Mouse (Mus musculus) CH12.LX (cell line): ENCODE measurements around the gene Srp14.

Experiments
- CTCF ChIP-seq, 2 experiments: IDR thresholded peaks in 1 of 2; conservative IDR thresholded peaks in 1 of 2; 2 replicates each; pipeline ENCODE4 v1.5.1; 2011 to 2012; ENCODE audit warnings: low read depth in 2 of 2, low read length in 2 of 2, improper control_type of control experiment in 1 of 2, inconsistent platforms in 1 of 2, mild to moderate bottlenecking in 1 of 2, moderate library complexity in 1 of 2
- E2F4 ChIP-seq: IDR thresholded peaks from 2 replicates; pipeline ENCODE4 v1.6.1; 2011; ENCODE audit warnings: low read depth, low read length, improper control_type of control experiment; ENCODE audit not compliant: insufficient replicate concordance
- EP300 ChIP-seq: IDR thresholded peaks from 2 replicates; pipeline ENCODE4 v1.6.1; 2011; ENCODE audit warnings: low read length, improper control_type of control experiment
- ETS1 ChIP-seq: conservative IDR thresholded peaks from 2 replicates; pipeline ENCODE4 v1.6.1; 2012; ENCODE audit warnings: low read depth, mild to moderate bottlenecking, inconsistent platforms, low read length, improper control_type of control experiment, moderate library complexity
- IRF4 ChIP-seq: IDR thresholded peaks from 2 replicates; pipeline ENCODE4 v1.6.1; 2014; ENCODE audit warnings: low read depth, mild to moderate bottlenecking, inconsistent platforms, low read length, improper control_type of control experiment
- NELFE ChIP-seq: IDR thresholded peaks from 2 replicates; pipeline ENCODE4 v1.6.1; 2011; ENCODE audit warnings: low read depth, low read length, improper control_type of control experiment
- POLR2A ChIP-seq: IDR thresholded peaks from 2 replicates; pipeline ENCODE4 v1.6.1; 2011; ENCODE audit warnings: low read depth, mild to moderate bottlenecking, improper control_type of control experiment, low read length
- RCOR1 ChIP-seq: conservative IDR thresholded peaks from 2 replicates; pipeline ENCODE4 v1.6.1; 2012; ENCODE audit warnings: low read depth, mild to moderate bottlenecking, inconsistent platforms, low read length, improper control_type of control experiment
- TCF12 ChIP-seq: IDR thresholded peaks from 2 replicates; pipeline ENCODE4 v1.6.1; 2014; ENCODE audit warnings: low read depth, mild to moderate bottlenecking, inconsistent platforms, low read length, improper control_type of control experiment
- UBTF ChIP-seq: IDR thresholded peaks from 2 replicates; pipeline ENCODE4 v1.6.1; 2012; ENCODE audit warnings: low read depth, mild to moderate bottlenecking, inconsistent platforms, low read length, improper control_type of control experiment, moderate library complexity
- ZC3H11A ChIP-seq: IDR thresholded peaks from 2 replicates; pipeline ENCODE4 v1.6.1; 2012; ENCODE audit warnings: low read depth, mild to moderate bottlenecking, inconsistent platforms, low read length, improper control_type of control experiment
- ZNF384 ChIP-seq: IDR thresholded peaks from 2 replicates; pipeline ENCODE4 v1.6.1; 2012; ENCODE audit warnings: low read depth, low read length, improper control_type of control experiment, inconsistent platforms

DNA sequence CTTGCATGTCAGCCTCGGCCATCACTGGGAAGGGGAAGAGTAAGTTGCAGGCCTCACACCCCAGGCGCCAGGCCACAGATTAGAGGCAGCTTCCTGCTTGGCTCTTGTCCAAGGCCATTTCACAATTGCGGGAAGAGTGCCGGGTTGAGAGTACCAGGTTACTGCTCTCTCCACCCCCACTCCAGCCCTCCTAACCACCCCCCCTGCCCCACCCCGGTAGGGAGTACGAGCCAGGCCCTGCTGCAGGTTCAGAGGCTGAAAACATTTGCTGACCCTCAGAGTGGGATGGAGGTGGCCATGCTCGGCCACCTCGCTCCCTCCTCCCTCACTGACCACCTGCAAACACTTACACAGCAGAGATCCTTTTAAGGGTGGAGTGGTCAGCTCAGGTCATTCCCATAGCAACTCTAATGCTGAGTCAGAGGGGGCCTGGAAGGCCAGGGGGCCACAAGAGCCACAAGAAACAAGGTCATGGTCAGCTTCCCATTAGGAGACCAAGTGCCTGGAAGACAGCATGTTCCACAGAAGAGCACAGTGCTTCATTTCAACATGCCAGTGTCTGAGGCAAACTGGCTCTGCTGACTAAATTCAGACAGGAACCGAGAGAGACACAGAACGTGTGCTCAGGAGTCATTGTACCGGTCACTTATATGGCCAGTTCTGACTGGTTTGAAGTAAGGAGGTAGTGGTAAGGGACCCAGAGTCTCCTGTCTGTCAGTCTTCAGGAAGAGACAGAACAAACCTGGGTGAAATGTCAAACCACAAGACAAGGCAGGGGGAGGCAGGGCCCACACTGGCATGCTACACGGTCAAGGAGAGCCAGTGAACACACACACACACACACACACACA is 11.0 kb upstream of the Srp14 start:
- peak; percentile 62 for TF ChIP-seq TCF12
- TF ChIP-seq POLR2A, result 0 out of 2 replicates have a peak, but pooled peaks have one; percentile 3
- no peak for TF ChIP-seq E2F4
- no peak for TF ChIP-seq CTCF (conservative IDR thresholded peaks at IDR 0.05 in 1 of 2, IDR thresholded peaks at IDR 0.05 in 1 of 2; ENCODE audit: low read depth in 2 of 2, low read length in 2 of 2)
- no peak for TF ChIP-seq ZNF384
- TF ChIP-seq IRF4, result peak; percentile 91
- peak; percentile 82 for TF ChIP-seq EP300
- TF ChIP-seq ETS1, result no peak; the same call in 1 of the 2 replicates
- no peak for TF ChIP-seq UBTF
- TF ChIP-seq ZC3H11A, result no peak
- peak; percentile 68; the same call in 1 of the 2 replicates for TF ChIP-seq RCOR1
- no peak for TF ChIP-seq NELFE
